Mouse (Mus musculus) megakaryocyte progenitor cell, adult 5-6 weeks (primary cell): Measurements from ENCODE around the gene Nhlrc3. TPM values are rescaled to one million over a fixed set of nuclear protein-coding genes. Genes with fewer than 3 reads are reported as not detected.

ENCODE experiments used
- ATAC-seq: replicated peaks from 2 replicates; pipeline ENCODE4 v1.8.0; 2016; ENCODE audit warnings: mild to moderate bottlenecking, moderate TSS enrichment, inconsistent platforms; ENCODE audit not compliant: poor library complexity
- total RNA-seq, 2 experiments: library from RNA; stranded (forward) in 1 of 2; stranded (reverse) in 1 of 2; fragments of 157-497, 149-512 nt in 1 of 2; fragments of 200-1000 nt in 1 of 2; gene quantifications; 2 replicates each; pipeline versions ENCODE4 v1.2.3 to v1.2.4; 2015 to 2017

Nhlrc3 gene
- total RNA-seq, 2 experiments from 2014 or later: 6.2 to 7.8 TPM

DNA sequence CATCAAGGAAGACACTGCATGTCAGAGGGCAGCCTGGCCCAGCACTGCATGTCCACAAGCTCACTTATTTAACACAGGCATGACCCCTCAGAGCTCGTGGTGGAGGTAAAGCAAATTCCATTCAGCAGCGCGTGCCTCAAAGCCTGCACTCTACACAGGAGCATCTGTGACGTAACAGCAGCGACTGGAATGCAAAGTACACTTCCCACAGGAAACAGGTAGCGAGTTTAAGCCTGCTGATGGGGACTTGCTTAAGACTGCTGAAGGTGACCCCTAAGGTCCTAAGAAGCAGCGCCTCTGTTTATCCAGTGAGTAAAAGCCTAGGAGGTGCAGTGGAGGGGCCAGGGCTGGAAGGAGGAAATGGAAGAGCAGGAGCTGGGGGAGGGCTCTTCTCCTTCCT lies 8.1 kb downstream of the Nhlrc3 start:
- no peak for ATAC-seq

DNA sequence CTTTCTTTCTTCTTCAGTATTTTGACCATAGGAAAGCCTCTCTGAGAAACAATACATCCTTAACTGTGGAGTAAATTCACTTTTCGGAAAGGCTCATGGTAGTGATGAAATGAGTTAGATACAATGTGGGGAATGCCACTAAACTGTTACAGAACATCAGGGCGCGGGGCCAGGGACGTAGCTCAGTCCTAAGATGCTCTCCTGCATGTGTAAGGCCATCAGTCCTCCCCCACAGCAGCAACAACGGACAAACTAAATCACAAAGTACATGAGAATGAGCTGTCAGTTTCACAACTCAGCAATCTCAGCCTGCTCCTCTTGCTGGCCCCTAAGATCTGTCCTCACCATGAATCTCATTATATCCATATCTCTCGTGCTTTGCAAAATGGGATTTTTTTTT lies 8.6 kb downstream of the Nhlrc3 start:
- no peak for ATAC-seq

- no peak for ATAC-seq
These were observed 9.1 kb downstream of the Nhlrc3 start for GRCm38 (mm10) chr3:53454005-53454404.

GRCm38 (mm10) chr3:53453346-53453745 lies 9.8 kb downstream of the Nhlrc3 start:
- ATAC-seq: no peak

DNA sequence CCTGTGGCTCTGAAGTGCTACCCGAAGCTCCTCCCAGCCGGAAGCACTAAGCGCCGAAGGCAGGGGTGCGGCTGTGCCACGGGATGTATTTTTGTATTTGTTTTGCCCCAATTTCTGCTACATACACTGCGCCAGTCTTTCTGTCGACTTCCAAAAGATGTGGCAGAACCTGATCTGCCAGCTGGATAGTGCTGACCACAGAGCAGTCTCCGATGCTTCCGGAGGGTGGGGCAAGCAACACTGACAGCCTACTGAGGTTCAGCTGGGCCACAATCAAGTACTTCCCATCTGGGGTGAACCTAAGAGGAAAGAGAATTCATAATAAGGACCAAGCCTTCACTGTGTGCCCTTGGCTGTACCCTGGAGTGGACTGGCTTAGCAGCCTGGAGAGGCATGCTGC lies 10.8 kb downstream of the Nhlrc3 start:
- no peak for ATAC-seq

GRCm38 (mm10) chr3:53450666-53451065 lies 12.5 kb downstream of the Nhlrc3 start:
- ATAC-seq: no peak

DNA sequence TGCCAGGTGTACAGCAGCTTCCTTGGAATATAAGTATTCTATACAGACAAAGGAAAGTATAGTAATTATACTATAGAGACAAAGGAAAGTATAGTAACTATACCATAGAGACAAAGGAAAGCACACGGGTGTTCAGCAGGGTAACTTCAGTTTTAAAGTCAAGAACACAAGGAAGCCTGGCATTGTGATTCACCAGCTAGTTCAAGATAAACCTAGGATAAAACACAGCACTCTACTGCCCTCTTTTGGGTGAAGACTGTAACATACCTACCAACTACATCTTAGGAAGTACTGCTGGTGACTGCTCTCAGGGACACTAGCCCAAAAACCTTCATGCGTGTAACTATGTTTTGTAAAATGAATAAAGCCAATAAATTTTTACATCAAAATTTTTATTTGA lies 14.9 kb downstream of the Nhlrc3 start:
- peak; percentile 98 for ATAC-seq

GRCm38 (mm10) chr3:53446801-53447200 lies 16.3 kb downstream of the Nhlrc3 start:
- no peak for ATAC-seq

- no peak for ATAC-seq
These were observed 17.6 kb downstream of the Nhlrc3 start for GRCm38 (mm10) chr3:53445540-53445939.

- ATAC-seq: peak; percentile 44
These were observed 26.6 kb downstream of the Nhlrc3 start for GRCm38 (mm10) chr3:53436550-53436949.

GRCm38 (mm10) chr3:53434610-53435009 lies 28.5 kb downstream of the Nhlrc3 start:
- ATAC-seq: no peak

- no peak for ATAC-seq
These were observed 39.6 kb downstream of the Nhlrc3 start for GRCm38 (mm10) chr3:53423576-53423975.

GRCm38 (mm10) chr3:53422691-53423090 lies 40.4 kb downstream of the Nhlrc3 start:
- no peak for ATAC-seq

- ATAC-seq: no peak
These were observed 41.5 kb downstream of the Nhlrc3 start for GRCm38 (mm10) chr3:53421656-53422055.

DNA sequence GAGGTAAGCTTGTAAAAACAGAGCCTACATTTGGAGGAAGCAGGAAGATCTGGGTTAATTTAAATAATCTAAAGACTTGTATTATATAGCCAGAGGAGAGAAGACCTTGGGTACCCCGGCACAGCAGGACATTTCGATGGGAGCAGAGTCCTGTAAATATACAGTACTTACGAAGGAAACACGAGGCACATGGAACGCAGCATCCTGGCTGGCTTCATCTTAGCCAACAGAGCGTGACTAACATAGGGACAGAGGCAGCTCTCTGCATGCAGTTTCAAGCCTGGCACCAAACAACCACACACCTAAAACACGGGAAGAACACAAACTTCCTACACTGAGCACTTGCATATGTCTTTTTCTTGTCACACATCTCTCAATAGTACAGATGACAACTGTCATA lies 45.4 kb downstream of the Nhlrc3 start:
- ATAC-seq: no peak

GRCm38 (mm10) chr3:53416036-53416506 lies 47.1 kb downstream of the Nhlrc3 start:
- ATAC-seq: no peak

DNA sequence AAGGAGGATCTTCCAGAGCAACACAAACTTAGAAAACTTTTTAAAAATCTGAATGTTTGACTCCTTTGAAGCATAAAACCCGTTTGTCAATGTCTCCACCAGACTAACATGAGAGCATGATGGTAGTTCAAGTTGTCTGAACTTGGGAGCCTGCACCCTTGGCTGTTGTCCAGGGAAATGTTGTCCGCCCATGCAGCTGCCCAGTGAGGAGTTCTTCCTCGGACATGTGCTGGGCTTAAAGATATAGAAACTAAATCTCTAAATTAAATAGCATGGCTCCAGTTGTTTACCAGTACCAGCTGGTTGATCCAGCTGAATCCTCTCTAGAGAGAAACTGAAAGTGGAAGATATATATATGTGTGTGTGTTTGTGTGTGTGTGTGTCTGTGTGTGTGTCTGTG lies 49.2 kb downstream of the Nhlrc3 start:
- no peak for ATAC-seq

- no peak for ATAC-seq
These were observed 49.7 kb downstream of the Nhlrc3 start for GRCm38 (mm10) chr3:53413465-53413864.

GRCm38 (mm10) chr3:53412259-53412658 lies 50.9 kb downstream of the Nhlrc3 start:
- no peak for ATAC-seq

- no peak for ATAC-seq
These were observed 53.1 kb downstream of the Nhlrc3 start for GRCm38 (mm10) chr3:53410031-53410430.

GRCm38 (mm10) chr3:53407145-53407544 lies 56.0 kb downstream of the Nhlrc3 start:
- no peak for ATAC-seq
